Mouse (Mus musculus) thymus, postnatal 36 days (tissue): Measurements from ENCODE around the gene Skor1.

Source experiments
- DNase-seq, 2 experiments: peaks; one replicate each; pipeline ENCODE4 v3.0.0; 2022; ENCODE audit warnings: mixed read lengths in 2 of 2

The Skor1 gene

GRCm38 (mm10) chr9:63132673-63133601 lies 15.8 kb downstream of the Skor1 start:
- DNase-seq = peak; percentile 92 to 95

GRCm38 (mm10) chr9:63131957-63132602 lies 16.7 kb downstream of the Skor1 start:
- peak; percentile 43 to 48 for DNase-seq

- DNase-seq = no peak
Observed at GRCm38 (mm10) chr9:63129641-63130041, 19.1 kb downstream of the Skor1 start.

GRCm38 (mm10) chr9:63124512-63124911 lies 24.2 kb downstream of the Skor1 start:
- DNase-seq = no peak

GRCm38 (mm10) chr9:63123451-63124438 lies 25.0 kb downstream of the Skor1 start:
- DNase-seq = peak; percentile 85 to 87

- DNase-seq = no peak
Observed at GRCm38 (mm10) chr9:63122161-63122833, 26.5 kb downstream of the Skor1 start.

- no peak for DNase-seq
Observed at GRCm38 (mm10) chr9:63118385-63118784, 30.4 kb downstream of the Skor1 start.

GRCm38 (mm10) chr9:63112514-63112913 lies 36.2 kb downstream of the Skor1 start:
- DNase-seq = no peak

GRCm38 (mm10) chr9:63109782-63110087 lies 39.0 kb downstream of the Skor1 start:
- no peak for DNase-seq

GRCm38 (mm10) chr9:63109020-63109781 lies 39.6 kb downstream of the Skor1 start:
- peak in 1 of 2 experiments; percentile 30 for DNase-seq

GRCm38 (mm10) chr9:63108580-63108979 lies 40.2 kb downstream of the Skor1 start:
- no peak for DNase-seq

- no peak for DNase-seq
Observed at GRCm38 (mm10) chr9:63100660-63101059, 48.1 kb downstream of the Skor1 start.

- no peak for DNase-seq
Observed at GRCm38 (mm10) chr9:63099876-63100275, 48.9 kb downstream of the Skor1 start.

GRCm38 (mm10) chr9:63099344-63099743 lies 49.4 kb downstream of the Skor1 start:
- no peak for DNase-seq

GRCm38 (mm10) chr9:63098887-63099286 lies 49.9 kb downstream of the Skor1 start:
- no peak for DNase-seq

GRCm38 (mm10) chr9:63097204-63097603 lies 51.6 kb downstream of the Skor1 start:
- DNase-seq = no peak

- DNase-seq = no peak
Observed at GRCm38 (mm10) chr9:63094030-63094429, 54.7 kb downstream of the Skor1 start.

GRCm38 (mm10) chr9:63092567-63092966 lies 56.2 kb downstream of the Skor1 start:
- DNase-seq = no peak

GRCm38 (mm10) chr9:63091971-63092528 lies 56.7 kb downstream of the Skor1 start:
- DNase-seq = no peak

- DNase-seq = no peak
Observed at GRCm38 (mm10) chr9:63091101-63091921, 57.5 kb downstream of the Skor1 start.
